Mouse (Mus musculus) MEL (cell line): ENCODE results near the gene Eif1ad. TPM values are rescaled to one million over a fixed set of nuclear protein-coding genes. Genes with fewer than 3 reads are reported as not detected.

Experiments used
- DNase-seq: peaks from one replicate; pipeline ENCODE4 v3.0.0; 2011; ENCODE audit warnings: low read depth, low spot score
- H3K27ac ChIP-seq: 2 replicates; pipeline ENCODE4 v1.5.1; 2012; ENCODE audit warnings: low read depth, mild to moderate bottlenecking, control low read depth, low read length, moderate library complexity; ENCODE audit not compliant: control insufficient read depth
- H3K27me3 ChIP-seq, 2 experiments: fragments of 150-350 bp in 1 of 2; sonication (generic) in 1 of 2; 2 replicates each; pipeline ENCODE4 v1.6.1; 2012; ENCODE audit warnings: low read length in 2 of 2, mild to moderate bottlenecking in 2 of 2, improper control_type of control experiment in 1 of 2, moderate library complexity in 1 of 2; ENCODE audit not compliant: insufficient read depth in 2 of 2, control insufficient read depth in 1 of 2
- H3K36me3 ChIP-seq, 2 experiments: 2 replicates each; pipeline ENCODE4 v1.6.1; 2012 to 2014; ENCODE audit warnings: low read length in 2 of 2, improper control_type of control experiment in 1 of 2, inconsistent platforms in 1 of 2, mild to moderate bottlenecking in 1 of 2; ENCODE audit not compliant: insufficient read depth in 2 of 2, control insufficient read depth in 1 of 2
- H3K4me1 ChIP-seq, 2 experiments: fragments of 150-350 bp in 1 of 2; sonication (generic) in 1 of 2; 2 replicates each; pipeline ENCODE4 v1.6.1; 2012; ENCODE audit warnings: low read length in 2 of 2, improper control_type of control experiment in 1 of 2, mild to moderate bottlenecking in 1 of 2; ENCODE audit not compliant: insufficient read depth in 2 of 2, control insufficient read depth in 1 of 2
- H3K4me3 ChIP-seq, 2 experiments: fragments of 150-350 bp in 1 of 2; sonication (generic) in 1 of 2; 2 replicates each; pipeline ENCODE4 v1.5.1; 2012; ENCODE audit warnings: low read depth in 2 of 2, low read length in 2 of 2, mild to moderate bottlenecking in 2 of 2, moderate library complexity in 2 of 2, control low read depth in 1 of 2, improper control_type of control experiment in 1 of 2; ENCODE audit not compliant: control insufficient read depth in 1 of 2, insufficient read depth in 1 of 2
- H3K79me2 ChIP-seq: 2 replicates; pipeline ENCODE4 v1.6.1; 2012; ENCODE audit warnings: mild to moderate bottlenecking, low read length, moderate library complexity; ENCODE audit not compliant: control insufficient read depth, poor library complexity, insufficient read depth
- H3K9ac ChIP-seq: 2 replicates; pipeline ENCODE4 v1.6.1; 2012; ENCODE audit warnings: low read depth, mild to moderate bottlenecking, control low read depth, low read length, moderate library complexity; ENCODE audit not compliant: control insufficient read depth, poor library complexity, severe bottlenecking
- H3K9me3 ChIP-seq: fragments of 150-350 bp; sonication (generic); replicated peaks from 2 replicates; pipeline ENCODE4 v1.6.1; 2012; ENCODE audit warnings: mild to moderate bottlenecking, low read length, improper control_type of control experiment, moderate library complexity; ENCODE audit not compliant: insufficient read depth
- BHLHE40 ChIP-seq: IDR thresholded peaks from 2 replicates; pipeline ENCODE4 v1.6.1; 2012; ENCODE audit warnings: low read depth, mild to moderate bottlenecking, inconsistent platforms, low read length, improper control_type of control experiment, borderline replicate concordance
- CHD1 ChIP-seq: IDR thresholded peaks from 2 replicates; pipeline ENCODE4 v1.6.1; 2012; ENCODE audit warnings: low read depth, mild to moderate bottlenecking, inconsistent platforms, low read length, improper control_type of control experiment
- CTCF ChIP-seq, 3 experiments: IDR thresholded peaks in 2 of 3; conservative IDR thresholded peaks in 1 of 3; 2 replicates each; pipeline ENCODE4 v1.5.1; 2011 to 2012; ENCODE audit warnings: low read length in 3 of 3, low read depth in 2 of 3, mild to moderate bottlenecking in 2 of 3, improper control_type of control experiment in 1 of 3, inconsistent platforms in 1 of 3, mixed read lengths in 1 of 3, moderate library complexity in 1 of 3; ENCODE audit not compliant: control insufficient read depth in 1 of 3, insufficient read depth in 1 of 3, poor library complexity in 1 of 3, severe bottlenecking in 1 of 3
- E2F4 ChIP-seq: IDR thresholded peaks from 2 replicates; pipeline ENCODE4 v1.6.1; 2011; ENCODE audit warnings: low read depth, low read length, improper control_type of control experiment, borderline replicate concordance
- ELF1 ChIP-seq: IDR thresholded peaks from 2 replicates; pipeline ENCODE4 v1.6.1; 2014; ENCODE audit warnings: low read depth, mild to moderate bottlenecking, inconsistent platforms, low read length, improper control_type of control experiment, moderate library complexity
- EP300 ChIP-seq, 2 experiments: IDR thresholded peaks; 2 replicates each; pipeline ENCODE4 v1.6.1; 2011; ENCODE audit warnings: improper control_type of control experiment in 2 of 2, low read length in 2 of 2, low read depth in 1 of 2, mild to moderate bottlenecking in 1 of 2
- ETS1 ChIP-seq: IDR thresholded peaks from 2 replicates; pipeline ENCODE4 v1.6.1; 2012; ENCODE audit warnings: low read depth, mild to moderate bottlenecking, inconsistent platforms, low read length, improper control_type of control experiment, moderate library complexity
- JUND ChIP-seq: IDR thresholded peaks from 2 replicates; pipeline ENCODE4 v1.6.1; 2011; ENCODE audit warnings: low read depth, mild to moderate bottlenecking, improper control_type of control experiment, low read length
- MAX ChIP-seq: IDR thresholded peaks from 2 replicates; pipeline ENCODE4 v1.6.1; 2011; ENCODE audit warnings: low read length, improper control_type of control experiment
- MAZ ChIP-seq: IDR thresholded peaks from 2 replicates; pipeline ENCODE4 v1.6.1; 2012; ENCODE audit warnings: low read depth, mild to moderate bottlenecking, inconsistent platforms, low read length, improper control_type of control experiment
- MEF2A ChIP-seq: IDR thresholded peaks from 2 replicates; pipeline ENCODE4 v1.6.1; 2014; ENCODE audit warnings: low read depth, mild to moderate bottlenecking, inconsistent platforms, low read length, improper control_type of control experiment; ENCODE audit not compliant: poor library complexity, insufficient replicate concordance, severe bottlenecking; ENCODE audit errors: extremely low read depth
- MXI1 ChIP-seq: IDR thresholded peaks from 2 replicates; pipeline ENCODE4 v1.6.1; 2011; ENCODE audit warnings: mild to moderate bottlenecking, low read depth, low read length, improper control_type of control experiment
- MYC ChIP-seq: IDR thresholded peaks from 2 replicates; pipeline ENCODE4 v1.6.1; 2011; ENCODE audit warnings: low read depth, mild to moderate bottlenecking, low read length, improper control_type of control experiment, moderate library complexity
- POLR2AphosphoS5 ChIP-seq: IDR thresholded peaks from 2 replicates; pipeline ENCODE4 v1.6.1; 2012; ENCODE audit warnings: low read depth, borderline replicate concordance, mild to moderate bottlenecking, inconsistent platforms, low read length, moderate library complexity, mixed read lengths
- RAD21 ChIP-seq: IDR thresholded peaks from 2 replicates; pipeline ENCODE4 v1.6.1; 2011; ENCODE audit warnings: mild to moderate bottlenecking, low read depth, low read length, improper control_type of control experiment
- SIN3A ChIP-seq: IDR thresholded peaks from 2 replicates; pipeline ENCODE4 v1.6.1; 2012; ENCODE audit warnings: low read length, improper control_type of control experiment, inconsistent platforms
- SMC3 ChIP-seq: IDR thresholded peaks from 2 replicates; pipeline ENCODE4 v1.6.1; 2011; ENCODE audit warnings: low read depth, low read length, improper control_type of control experiment
- TAL1 ChIP-seq: IDR thresholded peaks from 2 replicates; pipeline ENCODE4 v1.6.1; 2012; ENCODE audit warnings: mild to moderate bottlenecking, inconsistent platforms, low read length, moderate library complexity, mixed read lengths
- USF2 ChIP-seq, 2 experiments: IDR thresholded peaks; 2 replicates each; pipeline ENCODE4 v1.6.1; 2011 to 2012; ENCODE audit warnings: improper control_type of control experiment in 2 of 2, low read length in 2 of 2, borderline replicate concordance in 1 of 2, inconsistent platforms in 1 of 2, low read depth in 1 of 2, mild to moderate bottlenecking in 1 of 2; ENCODE audit not compliant: insufficient read depth in 1 of 2
- ZC3H11A ChIP-seq: IDR thresholded peaks from 2 replicates; pipeline ENCODE4 v1.6.1; 2012; ENCODE audit warnings: low read depth, mild to moderate bottlenecking, inconsistent platforms, low read length, improper control_type of control experiment
- ZKSCAN1 ChIP-seq: IDR thresholded peaks from 2 replicates; pipeline ENCODE4 v1.6.1; 2012; ENCODE audit warnings: low read depth, mild to moderate bottlenecking, inconsistent platforms, low read length, improper control_type of control experiment, moderate library complexity
- ZMIZ1 ChIP-seq: IDR thresholded peaks from 2 replicates; pipeline ENCODE4 v1.6.1; 2012; ENCODE audit warnings: low read depth, mild to moderate bottlenecking, inconsistent platforms, low read length, improper control_type of control experiment, moderate library complexity
- ZNF384 ChIP-seq: IDR thresholded peaks from 2 replicates; pipeline ENCODE4 v1.6.1; 2012; ENCODE audit warnings: low read depth, mild to moderate bottlenecking, inconsistent platforms, low read length, improper control_type of control experiment
- polyA plus RNA-seq, 2 experiments: library from polyadenylated mRNA; stranded (reverse) in 1 of 2; unstranded in 1 of 2; fragments of >175 nt in 1 of 2; fragments of >200 nt in 1 of 2; gene quantifications; 2 replicates each; pipeline versions ENCODE4 v1.2.1 to v1.2.4; 2012; ENCODE audit warnings: low replicate concordance in 2 of 2, low read depth in 1 of 2; ENCODE audit not compliant: insufficient read length in 2 of 2, insufficient read depth in 1 of 2, missing spikeins in 1 of 2
- total RNA-seq: library from RNA; depleted of rRNA; stranded (reverse); fragments of 300-350 nt; gene quantifications from 2 replicates; pipeline ENCODE4 v1.2.3, GENCODE M21; 2012

The Eif1ad gene
- total and polyA plus RNA-seq, 3 experiments, result 121 to 129 TPM; not detected in 1

- no peak for DNase-seq
- Histone ChIP-seq H3K27ac (no peak overlapping the region), H3K27me3 (no peaks in the 10 kb centered on the region), H3K36me3 (no peaks in the 10 kb centered on the region), H3K4me1 (no peaks in the 10 kb centered on the region), H3K9me3 (no peaks in the 10 kb centered on the region), H3K9ac (no peak overlapping the region), H3K79me2 (no peaks in the 10 kb centered on the region), H3K4me3 (no peak overlapping the region)
- TF ChIP-seq MYC (no peak), TAL1 (no peak), POLR2AphosphoS5 (no peak), ZNF384 (no peak), MEF2A (no peak), E2F4 (no peak), ELF1 (no peak), ZKSCAN1 (no peak), EP300 (IDR thresholded peaks at IDR 0.05; ENCODE audit: low read depth in 1 of 2, low read length in 2 of 2) (no peak), SMC3 (no peak), MAX (no peak), ZMIZ1 (no peak), CHD1 (no peak)
These were observed 31.8 kb upstream of the Eif1ad start for GRCm38 (mm10) chr19:5334741-5335140.

GRCm38 (mm10) chr19:5335441-5335840, 31.1 kb upstream of the Eif1ad start, which contains the start of gene Catsper1:
Gene Catsper1, plus strand, starts transcription at chr19:5335741.
- no peaks in the 10 kb centered on the region for H3K27me3 ChIP-seq
- no peaks in the 10 kb centered on the region for H3K36me3 ChIP-seq
- H3K79me2 ChIP-seq, result no peaks in the 10 kb centered on the region
- no peak within 1 kb of the TSS for H3K9ac ChIP-seq
- no peak within 1 kb of the TSS for H3K4me3 ChIP-seq
- TF ChIP-seq CHD1 (no peak), MXI1 (no peak)
- H3K27ac ChIP-seq, result no peak within 1 kb of the TSS
- no peaks in the 10 kb centered on the region for H3K9me3 ChIP-seq
- no peaks in the 10 kb centered on the region for H3K4me1 ChIP-seq
- no peak for DNase-seq

- peak; percentile 37; the same call in 1 of the 2 replicates for TF ChIP-seq BHLHE40
- 0 out of 2 replicates have a peak, but pooled peaks have one; percentile 33 for TF ChIP-seq MYC
- peak; percentile 78 for TF ChIP-seq RAD21
- no peak for TF ChIP-seq USF2 (IDR thresholded peaks at IDR 0.05; ENCODE audit: borderline replicate concordance in 1 of 2, insufficient read depth in 1 of 2, low read depth in 1 of 2, low read length in 2 of 2)
- TF ChIP-seq SMC3, result peak; percentile 95
- no peak for TF ChIP-seq ETS1
- peak; percentile 71; the same call in 1 of the 2 replicates for TF ChIP-seq JUND
- TF ChIP-seq MAZ, result peak; percentile 40; the same call in 1 of the 2 replicates
- peak; percentile 76 for TF ChIP-seq ZC3H11A
- TF ChIP-seq CTCF (IDR thresholded peaks at IDR 0.05 in 2 of 3, conservative IDR thresholded peaks at IDR 0.05 in 1 of 3; ENCODE audit: control insufficient read depth in 1 of 3, insufficient read depth in 1 of 3, low read depth in 2 of 3, low read length in 3 of 3, poor library complexity in 1 of 3, severe bottlenecking in 1 of 3), result peak; percentile 84 to 97 (median 96)
- peak; percentile 33; the same call in 1 of the 2 replicates for TF ChIP-seq SIN3A
- TF ChIP-seq, all 39 proteins: peak for 9
- Histone ChIP-seq H3K4me3 (no peak overlapping the region), H3K36me3 (no peaks in the 10 kb centered on the region), H3K9me3 (no peaks in the 10 kb centered on the region), H3K79me2 (no peaks in the 10 kb centered on the region), H3K27me3 (peaks cover 0 to 8% of the 10 kb centered on the region in 2 experiments; a peak in 3 of 4 replicates), H3K27ac (no peak overlapping the region), H3K9ac (no peak overlapping the region), H3K4me1 (no peaks in the 10 kb centered on the region)
- peak; percentile 83 for DNase-seq
These were observed 28.6 kb upstream of the Eif1ad start for GRCm38 (mm10) chr19:5337975-5338374.
